Mouse (Mus musculus) T-helper 2 cell (primary cell): ENCODE data around the gene Rimklb.
"Not testable (repeated sequence)": the region's sequence is repeated elsewhere in the genome, so short reads cannot be mapped to it uniquely, and the experiment has no call there.

Experiments used
- in situ Hi-C: fragments of 300-600 bp; cut with MboI, MseI; formaldehyde crosslinking; loops from one replicate; pipeline ENCODE4 v1.15.1; 2025; ENCODE audit warnings: high pct_unique_total_duplicates

Rimklb gene

GRCm38 (mm10) chr6:122496501-122496900, 2.1 kb downstream of the Rimklb start:
- in situ Hi-C loops: no loop called here

GRCm38 (mm10) chr6:122495082-122495881, 3.3 kb downstream of the Rimklb start:
- in situ Hi-C loops: no loop called here

- in situ Hi-C loops: loop anchor here (5.0 kb wide), 1 partner anchor 73 kb away; no protein-coding TSS in a partner anchor
These were observed 4.6 kb downstream of the Rimklb start for GRCm38 (mm10) chr6:122493799-122494472.

GRCm38 (mm10) chr6:122492479-122492878, 6.1 kb downstream of the Rimklb start:
- in situ Hi-C loops: loop anchor here (5.0 kb wide), 1 partner anchor 75 kb away; no protein-coding TSS in a partner anchor

DNA sequence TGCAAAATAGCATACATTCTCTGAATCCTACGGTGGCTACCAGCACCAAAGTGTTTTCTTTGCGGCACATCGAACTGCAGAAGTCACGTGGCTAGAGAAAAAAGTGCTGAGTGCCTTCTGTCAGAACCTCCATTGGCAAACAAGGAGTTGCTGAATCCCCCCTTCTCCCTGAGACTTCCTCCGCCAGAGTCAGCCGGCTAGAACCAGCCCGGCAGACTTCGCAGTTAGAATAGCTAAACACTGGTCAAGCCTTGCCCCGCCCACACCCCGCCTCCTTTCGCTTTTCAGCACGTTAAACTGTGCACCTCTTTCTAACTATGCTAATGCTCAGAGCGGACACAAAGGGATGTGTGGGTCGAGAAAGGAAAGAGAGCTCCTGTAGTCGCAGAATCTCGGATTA, 7.0 kb downstream of the Rimklb start:
- in situ Hi-C loops: loop anchor here (5.0 kb wide), 1 partner anchor 76 kb away; no protein-coding TSS in a partner anchor

DNA sequence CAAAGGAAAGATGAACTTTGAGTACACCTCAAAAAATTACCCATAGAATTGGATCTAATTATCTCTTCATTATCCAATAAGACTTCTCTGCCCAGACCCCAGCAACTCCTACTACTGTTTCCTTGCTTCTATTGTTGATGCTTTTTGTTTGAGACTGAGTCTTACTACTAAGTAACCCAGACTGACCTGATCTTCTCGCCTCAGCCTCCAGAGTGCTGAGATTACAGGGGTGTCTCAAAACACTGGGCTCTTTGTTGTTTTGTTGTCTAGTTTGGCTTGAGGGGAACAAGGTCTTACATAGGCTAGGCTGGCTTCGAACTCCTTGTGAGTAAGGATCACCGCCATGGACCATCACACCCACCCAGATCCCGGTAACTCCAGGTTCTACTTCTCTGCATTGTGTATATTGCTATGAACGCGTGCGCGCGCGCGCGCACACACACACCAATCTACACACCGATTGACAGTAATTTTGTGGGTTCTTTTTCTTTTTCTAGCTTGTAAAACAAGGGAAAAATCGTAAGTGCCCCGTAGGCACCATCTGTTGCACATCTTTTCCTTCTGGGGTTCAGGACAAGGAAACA, 7.5 kb downstream of the Rimklb start:
- in situ Hi-C loops: loop anchor here (5.0 kb wide), 1 partner anchor 76 kb away; no protein-coding TSS in a partner anchor

- in situ Hi-C loops: no loop called here
These were observed 12.1 kb downstream of the Rimklb start for GRCm38 (mm10) chr6:122486297-122487117.

- in situ Hi-C loops: no loop called here
These were observed 12.9 kb downstream of the Rimklb start for GRCm38 (mm10) chr6:122485401-122486296.

DNA sequence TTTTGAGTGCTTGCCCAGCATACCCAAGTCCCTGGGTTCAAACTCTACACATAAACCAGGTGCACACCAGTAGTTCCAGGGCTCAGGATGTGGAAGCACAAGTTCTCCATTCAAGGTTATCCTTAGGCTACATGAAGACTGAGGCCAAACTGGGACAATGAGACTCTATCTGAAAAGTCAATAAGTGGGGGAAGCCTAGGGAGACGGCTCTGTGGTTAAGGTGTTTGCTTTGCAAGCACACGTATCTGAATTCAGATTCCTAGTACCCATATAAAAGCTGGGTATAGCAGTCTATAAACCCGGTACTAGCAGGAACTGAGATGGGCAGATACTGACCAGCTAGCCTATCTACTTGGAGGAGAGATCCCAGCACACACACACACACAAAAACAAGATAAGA, 20.5 kb downstream of the Rimklb start:
- in situ Hi-C loops: no loop called here

GRCm38 (mm10) chr6:122471461-122471860, 27.1 kb downstream of the Rimklb start:
- in situ Hi-C loops: not testable (repeated sequence)

- in situ Hi-C loops: no loop called here
These were observed 28.3 kb downstream of the Rimklb start for GRCm38 (mm10) chr6:122470240-122470639.

DNA sequence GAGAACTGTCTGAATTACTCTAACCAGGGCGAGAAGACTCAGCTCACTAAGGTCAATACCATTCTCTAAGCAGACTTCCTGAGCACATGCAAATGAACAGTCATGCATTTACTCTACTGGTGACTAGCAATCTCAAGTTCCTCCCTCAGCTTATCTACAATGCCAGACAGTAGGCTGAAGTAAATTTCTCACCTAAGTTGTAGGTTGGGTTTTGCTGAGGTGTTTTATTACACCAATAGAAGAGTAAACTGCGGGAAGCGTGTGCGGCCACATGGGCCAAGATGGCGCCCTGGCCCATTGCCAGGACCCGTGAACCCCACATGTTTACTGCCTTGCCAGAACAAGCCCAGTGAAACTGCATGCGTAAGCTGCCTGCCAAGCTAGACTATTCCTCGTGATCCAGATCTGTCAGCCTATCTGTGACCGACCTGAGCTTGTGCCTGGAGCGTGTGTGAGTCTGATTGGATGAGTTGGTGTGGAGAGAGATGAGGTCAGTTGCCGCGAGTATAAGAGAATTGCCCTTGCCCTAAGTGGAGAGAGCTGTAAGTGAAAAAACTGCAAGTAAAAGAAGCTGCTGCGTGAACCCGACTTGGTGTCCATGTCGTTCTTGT, 29.4 kb downstream of the Rimklb start:
- in situ Hi-C loops: no loop called here

DNA sequence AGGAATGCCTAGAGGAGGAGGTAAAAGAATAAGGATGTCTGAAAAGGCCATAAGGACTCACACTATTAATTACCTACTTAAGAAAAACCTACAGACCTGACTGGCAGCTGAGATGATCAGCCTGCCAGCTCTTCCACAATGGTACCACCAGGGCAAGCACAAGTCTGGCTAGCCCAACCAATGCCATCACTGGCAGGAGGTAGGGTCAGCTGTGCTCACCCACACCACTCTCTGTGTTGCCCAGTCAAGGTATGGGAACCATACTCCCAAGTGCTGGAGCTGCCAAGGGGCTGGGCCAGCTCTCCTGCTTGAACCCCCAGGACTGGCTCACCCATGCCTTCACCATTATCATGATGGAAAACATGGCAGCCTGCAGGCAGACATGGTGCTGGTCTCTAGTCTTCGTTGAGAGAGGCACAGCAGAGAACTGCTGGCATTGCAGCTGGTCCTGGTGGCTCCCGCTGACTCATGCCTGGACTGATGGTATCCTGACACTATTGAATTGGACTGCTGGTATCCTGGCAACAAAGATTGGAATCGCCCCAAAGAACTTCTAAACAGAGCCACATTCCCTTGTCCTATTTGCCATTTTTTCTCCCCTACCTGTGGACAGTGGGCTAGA, 32.4 kb downstream of the Rimklb start:
- in situ Hi-C loops: no loop called here

DNA sequence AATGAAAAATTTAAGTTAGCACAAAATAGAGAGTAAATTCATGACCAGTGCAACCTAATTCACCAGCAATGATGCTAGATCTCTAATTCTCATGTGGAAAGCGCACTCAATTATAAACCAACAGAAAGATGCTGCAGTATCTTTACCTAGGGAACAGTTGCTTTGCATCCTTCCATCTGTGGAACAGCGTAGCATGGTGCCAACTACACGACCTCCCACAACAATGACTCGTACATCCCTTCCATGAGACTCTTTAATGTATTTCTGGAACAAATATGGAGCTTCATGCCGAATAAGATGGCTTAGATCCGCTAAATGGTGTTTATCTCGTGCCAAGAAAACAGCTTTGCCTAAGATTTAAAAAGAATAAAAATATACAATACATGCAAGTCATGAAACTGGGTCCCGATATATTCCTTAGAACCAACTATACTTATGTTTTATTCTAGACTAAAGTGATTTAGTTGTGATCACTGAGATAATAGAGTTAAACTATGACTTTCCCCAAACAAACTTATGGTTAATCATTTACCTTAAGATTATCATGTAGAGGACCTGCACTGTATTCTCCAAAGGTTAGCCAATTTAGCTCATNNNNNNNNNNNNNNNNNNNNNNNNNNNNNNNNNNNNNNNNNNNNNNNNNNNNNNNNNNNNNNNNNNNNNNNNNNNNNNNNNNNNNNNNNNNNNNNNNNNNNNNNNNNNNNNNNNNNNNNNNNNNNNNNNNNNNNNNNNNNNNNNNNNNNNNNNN, 39.4 kb downstream of the Rimklb start:
- in situ Hi-C loops: no loop called here

DNA sequence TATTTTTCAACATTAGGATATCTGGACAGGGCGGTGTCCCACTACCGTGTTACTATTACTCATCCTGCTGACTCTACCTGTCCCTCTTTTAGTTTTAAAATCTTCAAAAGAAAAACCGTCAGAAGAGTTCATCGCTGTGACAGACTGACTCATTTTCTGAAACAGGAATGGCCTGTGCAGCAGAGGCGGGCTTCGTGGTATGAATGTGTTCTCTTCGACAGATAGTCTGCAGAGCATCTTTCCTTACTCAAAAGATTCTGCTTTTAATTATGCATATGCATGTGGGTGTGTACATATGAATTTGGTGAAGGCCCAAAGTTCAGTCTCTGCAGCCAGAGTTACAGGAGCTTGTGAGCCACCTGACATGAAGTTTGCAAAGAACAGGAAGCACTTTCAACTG, 50.7 kb downstream of the Rimklb start:
- in situ Hi-C loops: no loop called here

- in situ Hi-C loops: no loop called here
These were observed 53.3 kb downstream of the Rimklb start for GRCm38 (mm10) chr6:122445215-122445614.

GRCm38 (mm10) chr6:122440632-122441226, 57.8 kb downstream of the Rimklb start:
- in situ Hi-C loops: no loop called here

GRCm38 (mm10) chr6:122439249-122439648, 59.3 kb downstream of the Rimklb start:
- in situ Hi-C loops: no loop called here

DNA sequence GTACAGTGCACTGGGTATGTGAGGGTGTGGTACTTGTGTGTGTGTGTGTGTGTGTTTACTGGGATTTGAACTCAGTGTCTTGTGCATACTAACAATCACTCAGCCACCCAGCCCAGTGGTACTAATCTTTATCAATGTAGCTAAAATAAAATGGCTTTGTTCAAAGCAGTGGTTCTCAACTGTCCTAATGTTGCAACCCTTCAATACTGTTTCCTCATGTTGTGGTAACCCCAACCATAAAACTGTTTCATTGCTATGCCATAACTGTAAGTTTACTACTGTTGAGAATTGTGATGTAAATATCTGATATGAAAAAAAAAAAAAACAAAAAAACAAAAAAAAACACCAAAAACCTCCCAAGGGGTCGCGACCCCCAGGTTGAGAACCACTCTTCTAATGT, 63.3 kb downstream of the Rimklb start:
- in situ Hi-C loops: no loop called here
